Mouse (Mus musculus): ENCODE results near the gene Asgr2.

DNA sequence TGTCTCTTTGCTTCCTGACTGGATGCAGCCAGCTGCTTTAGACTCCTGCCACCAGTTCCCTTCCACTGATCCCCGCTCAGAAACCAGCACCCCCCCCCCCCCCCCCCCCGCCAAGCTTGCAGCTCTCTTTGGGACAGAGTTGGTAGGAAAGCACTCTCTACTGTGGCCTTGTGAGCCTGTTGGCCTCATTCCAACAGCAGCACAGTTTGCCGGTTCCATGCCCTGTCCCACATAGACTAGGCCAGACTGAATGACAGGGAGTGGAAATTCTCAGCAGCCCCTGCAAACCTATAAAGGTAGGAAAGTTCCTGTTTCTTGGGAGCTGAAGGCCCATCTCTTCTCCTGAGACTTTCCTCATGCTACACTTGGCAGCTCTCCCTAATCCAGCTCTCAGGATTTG, 15.0 kb upstream of the Asgr2 start:
- no peak for TF ChIP-seq MYOG (IDR thresholded peaks at IDR 0.05; ENCODE audit: control insufficient read depth, extremely low read depth, insufficient read length)
- no peak for TF ChIP-seq CTCF (IDR thresholded peaks at IDR 0.05; ENCODE audit: control insufficient read depth, insufficient read depth, insufficient read length)
- no peak for TF ChIP-seq USF1 (IDR thresholded peaks at IDR 0.05; ENCODE audit: low read depth)
- TF ChIP-seq FOSL1 (IDR thresholded peaks at IDR 0.05; ENCODE audit: insufficient read depth, low read length, poor library complexity, severe bottlenecking): no peak
- TF ChIP-seq MAX (IDR thresholded peaks at IDR 0.05): no peak
